10 mouse cellular contexts compared by ENCODE assay signal in the genomic region with DNA sequence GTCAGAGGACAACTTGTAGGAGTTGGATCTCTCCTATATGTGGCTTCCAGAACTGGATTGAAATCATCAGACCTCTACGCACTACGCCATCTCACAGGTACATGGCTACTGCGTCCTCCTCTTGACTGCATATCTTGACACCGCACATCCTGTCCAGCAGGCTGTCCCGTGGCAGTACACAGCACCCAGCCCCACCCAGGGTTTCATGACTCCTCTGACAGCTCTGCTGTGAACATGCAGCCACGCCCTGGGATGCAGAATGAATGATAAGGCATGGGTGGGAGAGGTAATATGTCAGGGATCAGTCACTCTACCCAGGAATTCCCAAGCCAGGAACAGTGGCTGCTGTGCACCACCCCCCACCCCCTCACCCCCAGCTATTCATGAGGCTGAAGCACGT. TPM values are rescaled to one million over a fixed set of nuclear protein-coding genes. Genes with fewer than 3 reads are reported as not detected.
DNase-seq lines count a peak whose midpoint lies in the region; ATAC-seq and TF ChIP-seq lines count a peak whose summit lies in the region.
"Had no signal": no experiment of that assay in that cellular context is flagged by ENCODE, and none has a peak within 500 bp of the region (broad histone marks: within the 10 kb centered on the region; RNA-seq: fewer than 3 reads in every experiment).

No protein-coding gene starts in this region.

- peaks cover 10% of the 10 kb centered on the region for H3K36me3 ChIP-seq in lung, embryonic 14.5 days (ENCODE audit: insufficient read depth)
- H3K36me3 ChIP-seq in liver, embryonic 12.5 days, result peaks cover 36% of the 10 kb centered on the region
- peaks cover 5% of the 10 kb centered on the region; the same call in 1 of the 2 replicates for H3K36me3 ChIP-seq in stomach, embryonic 14.5 days (ENCODE audit: control insufficient read depth, insufficient read depth, low read length)
- H3K36me3 ChIP-seq in midbrain, embryonic 16.5 days (ENCODE audit: control insufficient read depth, insufficient read depth, low read length), result no peaks in the 10 kb centered on the region

- no peak overlapping the region for H3K4me2 ChIP-seq in lung, embryonic 14.5 days
- H3K4me2 ChIP-seq in liver, embryonic 12.5 days, result peak overlapping the region; percentile 75
- no peak overlapping the region for H3K4me2 ChIP-seq in stomach, embryonic 14.5 days (replicated peaks; ENCODE audit: low read depth, low read length)
- H3K4me2 ChIP-seq in midbrain, embryonic 16.5 days (ENCODE audit: low read length), result no peak overlapping the region
- H3K4me2 ChIP-seq: embryonic facial prominence, embryonic 12.5 days had no signal

- WGBS in lung, embryonic 14.5 days, result 86% methylated on average over 7 of the region's 7 CpGs
- WGBS in liver, embryonic 12.5 days (ENCODE audit: insufficient replicate concordance), result 21% methylated on average over 7 of the region's 7 CpGs
- WGBS in stomach, embryonic 14.5 days, result 77% methylated on average over 7 of the region's 7 CpGs
- 92% methylated on average over 7 of the region's 7 CpGs for WGBS in midbrain, embryonic 16.5 days

- no peak overlapping the region for H3K4me3 ChIP-seq in lung, embryonic 14.5 days (ENCODE audit: low read depth, low read length)
- H3K4me3 ChIP-seq in liver, embryonic 12.5 days, result peak overlapping the region; percentile 39
- no peak overlapping the region for H3K4me3 ChIP-seq in stomach, embryonic 14.5 days (ENCODE audit: low read depth, low read length)
- H3K4me3 ChIP-seq in midbrain, embryonic 16.5 days (ENCODE audit: low read depth, low read length), result no peak overlapping the region
- H3K4me3 ChIP-seq: embryonic facial prominence, embryonic 12.5 days had no signal

- no peaks in the 10 kb centered on the region for H3K9me3 ChIP-seq in lung, embryonic 14.5 days (ENCODE audit: low read depth, low read length)
- no peaks in the 10 kb centered on the region for H3K9me3 ChIP-seq in liver, embryonic 12.5 days (replicated peaks)
- no peaks in the 10 kb centered on the region for H3K9me3 ChIP-seq in stomach, embryonic 14.5 days (ENCODE audit: control insufficient read depth, low read depth, low read length)
- no peaks in the 10 kb centered on the region for H3K9me3 ChIP-seq in midbrain, embryonic 16.5 days (replicated peaks; ENCODE audit: control insufficient read depth, low read length, poor library complexity, severe bottlenecking)
- H3K9me3 ChIP-seq: embryonic facial prominence, embryonic 12.5 days had no signal

- no peak overlapping the region for H3K27ac ChIP-seq in lung, embryonic 14.5 days (ENCODE audit: low read depth)
- peak overlapping the region; percentile 96 for H3K27ac ChIP-seq in liver, embryonic 12.5 days
- H3K27ac ChIP-seq in stomach, embryonic 14.5 days (ENCODE audit: low read length), result no peak overlapping the region
- no peak overlapping the region for H3K27ac ChIP-seq in midbrain, embryonic 16.5 days (ENCODE audit: low read length)
- H3K27ac ChIP-seq: embryonic facial prominence, embryonic 12.5 days had no signal

- DNase-seq in lung, embryonic 14.5 days, result no peak
- no peak for DNase-seq in lung, postnatal 25 days (ENCODE audit: low spot score)
- DNase-seq in c-Kit-positive CD71-positive TER-119-positive erythroid progenitor cells, embryonic 14.5 days (ENCODE audit: low spot score), result peak; percentile 89
- no peak for DNase-seq in right cerebral cortex, postnatal 14 days
- DNase-seq: kidney, postnatal 4 days had no signal

- H3K4me1 ChIP-seq in lung, embryonic 14.5 days (ENCODE audit: insufficient read depth), result no peaks in the 10 kb centered on the region; the same call in 1 of the 2 replicates
- peaks cover 99% of the 10 kb centered on the region for H3K4me1 ChIP-seq in liver, embryonic 12.5 days
- peaks cover 9% of the 10 kb centered on the region for H3K4me1 ChIP-seq in stomach, embryonic 14.5 days (ENCODE audit: control insufficient read depth, insufficient read depth, low read length)
- peaks cover 23% of the 10 kb centered on the region for H3K4me1 ChIP-seq in midbrain, embryonic 16.5 days (ENCODE audit: control insufficient read depth, insufficient read depth, low read length)

- no peaks in the 10 kb centered on the region for H3K27me3 ChIP-seq in lung, embryonic 14.5 days (ENCODE audit: insufficient read depth, low read length)
- no peaks in the 10 kb centered on the region for H3K27me3 ChIP-seq in liver, embryonic 12.5 days (replicated peaks)
- no peaks in the 10 kb centered on the region for H3K27me3 ChIP-seq in stomach, embryonic 14.5 days (ENCODE audit: control insufficient read depth, insufficient read depth, low read length)
- H3K27me3 ChIP-seq in midbrain, embryonic 16.5 days (ENCODE audit: control insufficient read depth, insufficient read depth, low read depth, low read length), result no peaks in the 10 kb centered on the region
- H3K27me3 ChIP-seq: embryonic facial prominence, embryonic 12.5 days had no signal

- peak; percentile 58 for ATAC-seq in lung, embryonic 14.5 days (ENCODE audit: insufficient read depth)
- ATAC-seq in liver, embryonic 12.5 days, result peak; percentile 99
- peak; percentile 77; the same call in 1 of the 2 replicates for ATAC-seq in stomach, embryonic 14.5 days (ENCODE audit: insufficient number of reproducible peaks, insufficient read depth, low FRiP score, low read depth)
- no peak for ATAC-seq in midbrain, embryonic 16.5 days
- ATAC-seq: hindbrain, embryonic 16.5 days had no signal

- no peak overlapping the region for H3K9ac ChIP-seq in lung, embryonic 14.5 days
- H3K9ac ChIP-seq in liver, embryonic 12.5 days, result peak overlapping the region; percentile 65
- H3K9ac ChIP-seq in stomach, embryonic 14.5 days (replicated peaks; ENCODE audit: low read depth, low read length), result no peak overlapping the region
- H3K9ac ChIP-seq in midbrain, embryonic 16.5 days (ENCODE audit: low read depth, low read length), result no peak overlapping the region
- H3K9ac ChIP-seq: embryonic facial prominence, embryonic 12.5 days had no signal

- TF ChIP-seq CTCF in lung, embryonic 14.5 days (IDR thresholded peaks at IDR 0.05; ENCODE audit: low read depth), result no peak

RNA-seq across cellular contexts. Expression of gene Eps15l1, which starts 7.4 kb away (rescaled TPM):
- polyA plus RNA-seq in lung, embryonic 14.5 days (2014; fragmentation: Nextera tagmentation; extraction: Ambion mirVana), result 68.6 and 69.4 TPM in 2 replicates
- polyA plus RNA-seq in liver, embryonic 12.5 days (2016; fragmentation: Nextera tagmentation; extraction: Ambion mirVana), result 28.9 and 29.8 TPM in 2 replicates
- polyA plus RNA-seq in stomach, embryonic 14.5 days (2014; fragmentation: Nextera tagmentation; extraction: Ambion mirVana), result 67.6 and 68.2 TPM in 2 replicates
- polyA plus RNA-seq in midbrain, embryonic 16.5 days (2015; fragmentation: Nextera tagmentation; extraction: Ambion mirVana), result 56.4 and 57.9 TPM in 2 replicates

RNA-seq across cellular contexts. Expression of gene Calr3, which starts 29.8 kb away (rescaled TPM):
- 1.0 and 1.9 TPM in 2 replicates for polyA plus RNA-seq in lung, embryonic 14.5 days (2014; fragmentation: Nextera tagmentation; extraction: Ambion mirVana)
- 1.0 and 1.1 TPM in 2 replicates for polyA plus RNA-seq in liver, embryonic 12.5 days (2016; fragmentation: Nextera tagmentation; extraction: Ambion mirVana)
- 3.1 and 3.2 TPM in 2 replicates for polyA plus RNA-seq in stomach, embryonic 14.5 days (2014; fragmentation: Nextera tagmentation; extraction: Ambion mirVana)
- polyA plus RNA-seq in midbrain, embryonic 16.5 days (2015; fragmentation: Nextera tagmentation; extraction: Ambion mirVana), result 1.0 and 1.2 TPM in 2 replicates

RNA-seq across cellular contexts. Expression of gene 1700030K09Rik, which starts 29.8 kb away (rescaled TPM):
- polyA plus RNA-seq in lung, embryonic 14.5 days (2014; fragmentation: Nextera tagmentation; extraction: Ambion mirVana), result 13.6 and 17.2 TPM in 2 replicates
- polyA plus RNA-seq in liver, embryonic 12.5 days (2016; fragmentation: Nextera tagmentation; extraction: Ambion mirVana), result 7.0 and 7.7 TPM in 2 replicates
- 14.6 and 16.2 TPM in 2 replicates for polyA plus RNA-seq in stomach, embryonic 14.5 days (2014; fragmentation: Nextera tagmentation; extraction: Ambion mirVana)
- polyA plus RNA-seq in midbrain, embryonic 16.5 days (2015; fragmentation: Nextera tagmentation; extraction: Ambion mirVana), result 17.5 and 20.2 TPM in 2 replicates
